Mouse (Mus musculus): ENCODE data around the gene Olfr1259.
"Not testable (repeated sequence)": the region's sequence is repeated elsewhere in the genome, so short reads cannot be mapped to it uniquely, and the experiment has no call there.

Olfr1259 gene

GRCm38 (mm10) chr2:89948564-89948963 is at the start of gene Olfr1259:
Gene Olfr1259, minus strand, starts transcription at chr2:89948664.
- DNase-seq (ENCODE audit: low spot score in 2 of 2), result no peak

- no peak for DNase-seq (ENCODE audit: low spot score in 2 of 2)
These were observed 42.5 kb upstream of the Olfr1259 start, which contains the start of gene Olfr1261 for GRCm38 (mm10) chr2:89990921-89991320. Gene Olfr1261, plus strand, starts transcription at chr2:89991221.

GRCm38 (mm10) chr2:89977709-89978108 is 29.2 kb upstream of the Olfr1259 start:
- DNase-seq (ENCODE audit: low spot score in 2 of 2), result no peak

- peak; percentile 14 to 25 for DNase-seq (ENCODE audit: low spot score in 2 of 2)
These were observed 25.7 kb upstream of the Olfr1259 start, which contains the start of gene Olfr1260 for GRCm38 (mm10) chr2:89974184-89974583. Gene Olfr1260, plus strand, starts transcription at chr2:89974340.

GRCm38 (mm10) chr2:89927009-89927408 is 21.5 kb downstream of the Olfr1259 start, which contains the start of gene Olfr1258:
Gene Olfr1258, plus strand, starts transcription at chr2:89927309.
- DNase-seq (ENCODE audit: low spot score in 2 of 2), result no peak

- not testable (repeated sequence) for DNase-seq (ENCODE audit: low spot score in 2 of 2)
These were observed 35.8 kb downstream of the Olfr1259 start for GRCm38 (mm10) chr2:89912616-89913015.

Measured in right cerebral cortex, adult 2 months (tissue).